Mouse (Mus musculus): ENCODE data around the gene Clec11a.

GRCm38 (mm10) chr7:44353601-44354340 is 47.1 kb upstream of the Clec11a start:
- TF ChIP-seq CTCF (IDR thresholded peaks at IDR 0.05; ENCODE audit: insufficient read depth, low read length) (no peak), POLR2A (IDR thresholded peaks at IDR 0.05; ENCODE audit: borderline replicate concordance, extremely low read depth, low read depth, low read length) (no peak)

All from lung, adult 2 months (tissue).